Mouse (Mus musculus) heart, embryonic 12.5 days (tissue): ENCODE results near the gene 9530068E07Rik. TPM values are rescaled to one million over a fixed set of nuclear protein-coding genes. Genes with fewer than 3 reads are reported as not detected.
"Not testable (repeated sequence)": the region's sequence is repeated elsewhere in the genome, so short reads cannot be mapped to it uniquely, and the experiment has no call there.

Experiments used
- ATAC-seq: fragments of 200-750 bp; cut with Nextera tagmentation; 2 replicates; pipeline ENCODE4 v1.8.0; 2017; ENCODE audit warnings: moderate TSS enrichment, moderate library complexity; ENCODE audit not compliant: insufficient number of reproducible peaks, low FRiP score
- H3K27ac ChIP-seq: fragments of 300-500 bp; sonication (generic); 2 replicates; pipeline ENCODE4 v1.5.1; 2016; ENCODE audit warnings: mild to moderate bottlenecking, moderate library complexity; ENCODE audit not compliant: poor library complexity, severe bottlenecking
- H3K27me3 ChIP-seq: fragments of 300-500 bp; sonication (generic); replicated peaks from 2 replicates; pipeline ENCODE4 v1.6.1; 2016; ENCODE audit warnings: mild to moderate bottlenecking, moderate library complexity
- H3K36me3 ChIP-seq: fragments of 300-500 bp; sonication (generic); 2 replicates; pipeline ENCODE4 v1.6.1; 2016; ENCODE audit warnings: mild to moderate bottlenecking, moderate library complexity
- H3K4me1 ChIP-seq: fragments of 300-500 bp; sonication (generic); replicated peaks from 2 replicates; pipeline ENCODE4 v1.6.1; 2016; ENCODE audit warnings: mild to moderate bottlenecking
- H3K4me2 ChIP-seq: fragments of 300-500 bp; sonication (generic); 2 replicates; pipeline ENCODE4 v1.6.1; 2016; ENCODE audit warnings: mild to moderate bottlenecking, moderate library complexity
- H3K4me3 ChIP-seq: fragments of 300-500 bp; sonication (generic); 2 replicates; pipeline ENCODE4 v1.5.1; 2016; ENCODE audit warnings: mild to moderate bottlenecking
- H3K9ac ChIP-seq: fragments of 300-500 bp; sonication (generic); 2 replicates; pipeline ENCODE4 v1.6.1; 2016; ENCODE audit warnings: mild to moderate bottlenecking, moderate library complexity
- H3K9me3 ChIP-seq: fragments of 300-500 bp; sonication (generic); replicated peaks from 2 replicates; pipeline ENCODE4 v1.6.1; 2016; ENCODE audit warnings: mild to moderate bottlenecking, moderate library complexity
- WGBS: fragments of 180-500 bp; shearing (Covaris S2); methylation state at CpG from one replicate; pipeline ENCODE4 v1.1.7; 2016; 5-methylcytosine and 5-hydroxymethylcytosine counted together
- polyA plus RNA-seq: library from polyadenylated mRNA; unstranded; fragments of >200 nt; fragmentation: Nextera tagmentation; extraction: Ambion mirVana; gene quantifications from 2 replicates; pipeline ENCODE4 v1.2.1, GENCODE M21; 2016

9530068E07Rik gene
- 234 and 246 TPM in 2 replicates for polyA plus RNA-seq

- Histone ChIP-seq H3K4me2 (peak within 1 kb of the TSS; percentile 83), H3K9ac (peak within 1 kb of the TSS; percentile 89), H3K36me3 (peaks cover 4% of the 10 kb centered on the region), H3K9me3 (0 out of 2 replicates have a peak, but pooled peaks cover 2% of the 10 kb centered on the region), H3K27me3 (no peaks in the 10 kb centered on the region), H3K27ac (peak within 1 kb of the TSS; percentile 94), H3K4me3 (peak within 1 kb of the TSS; percentile 83), H3K4me1 (peaks cover 11% of the 10 kb centered on the region)
- 2% methylated on average over 38 of the region's 38 CpGs for WGBS
- ATAC-seq: peak; percentile 94
Observed at GRCm38 (mm10) chr11:52395940-52396596, at the start of gene 9530068E07Rik. TSS of gene 9530068E07Rik (plus strand) at chr11:52396428.

DNA sequence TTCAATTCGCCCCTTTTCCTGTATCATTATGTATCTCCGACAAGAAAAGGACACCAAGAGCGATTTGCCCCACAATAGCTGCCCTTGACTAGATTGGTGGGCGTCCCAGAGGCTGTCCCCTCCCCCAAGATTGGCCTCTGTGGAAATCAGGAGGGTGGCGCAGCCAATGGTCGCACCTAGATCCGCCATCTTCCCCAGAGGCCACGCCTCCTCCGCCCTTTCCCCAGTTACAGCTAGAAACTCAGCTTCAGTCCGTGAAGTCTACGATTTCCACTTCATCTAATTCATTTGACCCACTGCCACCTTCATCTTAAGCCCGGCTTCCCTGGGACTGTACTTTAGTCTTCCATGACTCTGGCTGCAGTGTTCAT lies 49.6 kb upstream of the 9530068E07Rik start:
- Histone ChIP-seq H3K4me1 (peaks cover 22% of the 10 kb centered on the region), H3K4me2 (peak overlapping the region; percentile 67), H3K9me3 (no peaks in the 10 kb centered on the region), H3K27ac (0 out of 2 replicates have a peak overlapping the region, but pooled peaks have one; percentile 3), H3K9ac (no peak overlapping the region), H3K27me3 (no peaks in the 10 kb centered on the region), H3K4me3 (peak overlapping the region; percentile 37), H3K36me3 (no peaks in the 10 kb centered on the region)
- 4% methylated on average over 12 of the region's 12 CpGs for WGBS
- peak; percentile 54; the same call in 1 of the 2 replicates for ATAC-seq

GRCm38 (mm10) chr11:52348156-52348555 lies 48.1 kb upstream of the 9530068E07Rik start:
- 71% methylated on average over 4 of the region's 4 CpGs for WGBS

GRCm38 (mm10) chr11:52348724-52349123 lies 47.5 kb upstream of the 9530068E07Rik start:
- WGBS: 64% methylated on average over 3 of the region's 3 CpGs
- H3K27me3 ChIP-seq: no peaks in the 10 kb centered on the region
- no peak for ATAC-seq
- H3K4me3 ChIP-seq: no peak overlapping the region
- H3K9ac ChIP-seq: no peak overlapping the region
- no peak overlapping the region for H3K4me2 ChIP-seq
- H3K9me3 ChIP-seq: no peaks in the 10 kb centered on the region
- no peak overlapping the region for H3K27ac ChIP-seq
- H3K4me1 ChIP-seq: peaks cover 22% of the 10 kb centered on the region
- no peaks in the 10 kb centered on the region for H3K36me3 ChIP-seq

More at GRCm38 (mm10) chr11:52348156-52348555, 48.1 kb upstream of the 9530068E07Rik start:
- no peak for ATAC-seq
- Histone ChIP-seq H3K4me2 (no peak overlapping the region), H3K4me3 (no peak overlapping the region), H3K4me1 (peaks cover 22% of the 10 kb centered on the region), H3K27ac (no peak overlapping the region), H3K36me3 (no peaks in the 10 kb centered on the region), H3K27me3 (no peaks in the 10 kb centered on the region), H3K9me3 (no peaks in the 10 kb centered on the region), H3K9ac (no peak overlapping the region)

DNA sequence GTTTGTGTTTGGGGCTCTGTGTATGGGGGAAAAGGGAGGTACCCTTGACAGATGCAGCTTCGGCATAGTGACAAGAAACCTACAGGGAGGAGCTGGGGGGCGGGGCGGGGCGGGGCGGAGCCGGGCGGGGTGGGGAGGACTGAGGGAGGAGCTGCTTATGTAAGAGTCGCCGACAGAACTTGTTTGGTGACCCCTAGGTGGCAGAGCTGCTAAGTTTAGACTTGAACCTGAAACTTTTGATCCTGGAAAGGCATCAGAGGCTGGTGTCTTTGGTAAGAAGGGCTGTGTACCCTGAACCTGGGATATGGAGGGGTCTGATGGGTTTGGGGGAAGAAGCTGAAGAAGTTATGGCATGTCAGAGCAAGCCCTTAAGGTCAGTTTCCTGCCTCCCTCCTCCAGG lies 45.3 kb upstream of the 9530068E07Rik start:
- Histone ChIP-seq H3K4me1 (peaks cover 18% of the 10 kb centered on the region), H3K9me3 (no peaks in the 10 kb centered on the region), H3K9ac (no peak overlapping the region), H3K27me3 (no peaks in the 10 kb centered on the region), H3K4me2 (0 out of 2 replicates have a peak overlapping the region, but pooled peaks have one; percentile 8), H3K27ac (no peak overlapping the region), H3K36me3 (no peaks in the 10 kb centered on the region), H3K4me3 (no peak overlapping the region)
- 0% methylated on average over 7 of the region's 9 CpGs for WGBS
- ATAC-seq: peak; percentile 59

GRCm38 (mm10) chr11:52352271-52352670 lies 44.0 kb upstream of the 9530068E07Rik start:
- no peak for ATAC-seq
- Histone ChIP-seq H3K36me3 (no peaks in the 10 kb centered on the region), H3K4me3 (no peak overlapping the region), H3K27ac (no peak overlapping the region), H3K9me3 (no peaks in the 10 kb centered on the region), H3K4me1 (peaks cover 9% of the 10 kb centered on the region), H3K4me2 (no peak overlapping the region), H3K27me3 (no peaks in the 10 kb centered on the region), H3K9ac (no peak overlapping the region)
- WGBS: 88% methylated on average over 3 of the region's 3 CpGs

GRCm38 (mm10) chr11:52354644-52355043 lies 41.6 kb upstream of the 9530068E07Rik start:
- H3K9ac ChIP-seq: no peak overlapping the region
- H3K36me3 ChIP-seq: no peaks in the 10 kb centered on the region
- ATAC-seq: no peak
- no peaks in the 10 kb centered on the region for H3K27me3 ChIP-seq
- 82% methylated on average over 5 of the region's 5 CpGs for WGBS
- peaks cover 15% of the 10 kb centered on the region for H3K4me1 ChIP-seq
- H3K4me2 ChIP-seq: no peak overlapping the region
- H3K9me3 ChIP-seq: no peaks in the 10 kb centered on the region
- no peak overlapping the region for H3K27ac ChIP-seq
- no peak overlapping the region for H3K4me3 ChIP-seq

DNA sequence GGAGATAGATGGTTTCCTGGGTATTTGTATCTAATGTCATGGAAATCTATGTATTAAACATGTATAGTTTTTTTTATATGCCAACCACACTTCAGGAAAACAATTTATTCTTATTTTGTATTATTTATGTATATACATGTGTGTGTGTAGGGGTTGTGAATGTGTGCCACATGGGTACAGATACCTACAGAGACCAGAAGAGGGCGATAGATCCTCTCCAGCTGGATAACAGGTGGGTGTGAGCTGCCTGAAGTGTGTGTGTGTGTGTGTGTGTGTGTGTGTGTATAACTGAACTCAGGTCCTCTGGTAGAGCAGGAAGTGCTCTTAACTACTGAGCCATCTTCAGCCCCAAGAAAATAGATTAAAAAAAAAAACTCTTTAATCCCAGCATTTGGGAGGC lies 40.6 kb upstream of the 9530068E07Rik start:
- WGBS: 84% methylated on average over 1 of the region's 1 CpGs
- Histone ChIP-seq H3K36me3 (no peaks in the 10 kb centered on the region), H3K9ac (no peak overlapping the region), H3K9me3 (no peaks in the 10 kb centered on the region), H3K27me3 (no peaks in the 10 kb centered on the region), H3K4me3 (no peak overlapping the region), H3K4me1 (peaks cover 20% of the 10 kb centered on the region), H3K27ac (no peak overlapping the region), H3K4me2 (no peak overlapping the region)
- ATAC-seq: no peak

- not testable (repeated sequence) for H3K27ac ChIP-seq, H3K4me2 ChIP-seq, ATAC-seq, H3K4me3 ChIP-seq, H3K36me3 ChIP-seq, H3K9me3 ChIP-seq, H3K27me3 ChIP-seq, H3K9ac ChIP-seq
- peaks cover 13% of the 10 kb centered on the region for H3K4me1 ChIP-seq
- 88% methylated on average over 5 of the region's 5 CpGs for WGBS
Observed at GRCm38 (mm10) chr11:52357091-52357490, 39.1 kb upstream of the 9530068E07Rik start.

GRCm38 (mm10) chr11:52358520-52358919 lies 37.7 kb upstream of the 9530068E07Rik start:
- Histone ChIP-seq H3K27me3 (no peaks in the 10 kb centered on the region), H3K36me3 (no peaks in the 10 kb centered on the region), H3K27ac (no peak overlapping the region), H3K9me3 (no peaks in the 10 kb centered on the region), H3K4me3 (no peak overlapping the region), H3K9ac (no peak overlapping the region), H3K4me2 (peak overlapping the region; percentile 11; the same call in 1 of the 2 replicates), H3K4me1 (peaks cover 25% of the 10 kb centered on the region)
- ATAC-seq: no peak
- WGBS: 49% methylated on average over 4 of the region's 4 CpGs

DNA sequence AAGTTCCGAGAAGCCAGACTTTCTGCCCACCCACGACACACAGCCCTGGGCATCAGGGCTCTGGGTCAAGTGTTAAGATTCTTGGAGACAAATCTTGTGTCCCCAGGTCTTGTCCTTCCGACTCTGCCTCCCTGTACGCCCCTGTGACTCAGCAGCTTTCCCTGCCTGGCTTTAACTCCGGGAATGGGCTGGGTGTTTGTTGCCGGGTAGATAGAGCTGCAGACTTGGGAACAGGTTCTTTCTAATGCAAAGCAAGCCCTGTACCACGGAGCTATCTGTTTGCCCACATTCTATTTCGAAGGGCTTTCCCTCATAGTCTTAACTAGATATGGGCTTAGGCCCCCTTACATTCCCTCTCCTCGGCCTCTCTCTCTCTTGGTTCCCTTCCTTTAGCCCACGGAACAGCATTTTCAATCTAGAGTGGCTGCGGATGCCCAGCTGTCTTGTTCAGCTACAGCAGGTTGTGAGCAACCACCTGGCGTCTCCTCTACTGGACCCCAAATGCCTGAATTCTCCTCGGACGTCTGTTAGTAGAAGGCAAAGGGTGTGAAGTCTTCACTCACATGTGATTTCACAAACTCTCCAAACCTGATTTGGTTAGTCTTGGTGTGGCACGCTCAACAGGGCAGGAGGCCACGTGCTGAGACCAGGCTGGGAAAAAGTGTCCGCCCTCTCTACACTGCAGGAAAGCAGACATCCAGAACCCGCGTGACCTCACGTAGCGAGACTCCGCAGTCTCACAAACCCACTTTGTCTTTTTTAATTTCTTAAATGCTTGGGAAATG lies 36.4 kb upstream of the 9530068E07Rik start:
- peak overlapping the region; percentile 78 for H3K4me2 ChIP-seq
- peaks cover 39% of the 10 kb centered on the region for H3K4me1 ChIP-seq
- peak; percentile 40; the same call in 1 of the 2 replicates for ATAC-seq
- H3K9ac ChIP-seq: peak overlapping the region; percentile 96
- H3K36me3 ChIP-seq: no peaks in the 10 kb centered on the region
- H3K27ac ChIP-seq: peak overlapping the region; percentile 97
- WGBS: 13% methylated on average over 22 of the region's 22 CpGs
- no peaks in the 10 kb centered on the region for H3K27me3 ChIP-seq
- peak overlapping the region; percentile 83 for H3K4me3 ChIP-seq
- H3K9me3 ChIP-seq: no peaks in the 10 kb centered on the region
